Mouse (Mus musculus) stomach, embryonic 14.5 days (tissue): ENCODE measurements around the gene Lrp4. TPM values are rescaled to one million over a fixed set of nuclear protein-coding genes. Genes with fewer than 3 reads are reported as not detected.

Experiments used
- ATAC-seq: fragments of 200-750 bp; cut with Nextera tagmentation; 2 replicates; pipeline ENCODE4 v1.8.0; 2017; ENCODE audit warnings: low read depth, moderate TSS enrichment; ENCODE audit not compliant: insufficient number of reproducible peaks, insufficient read depth, low FRiP score
- H3K27ac ChIP-seq: fragments of 300-500 bp; sonication (generic); 2 replicates; pipeline ENCODE4 v1.5.1; 2014; ENCODE audit warnings: mild to moderate bottlenecking, low read length, moderate library complexity, mixed read lengths
- H3K27me3 ChIP-seq: fragments of 300-500 bp; sonication (generic); 2 replicates; pipeline ENCODE4 v1.6.1; 2014; ENCODE audit warnings: low read length, control low read depth, mixed read lengths; ENCODE audit not compliant: control insufficient read depth, insufficient read depth
- H3K36me3 ChIP-seq: fragments of 300-500 bp; sonication (generic); 2 replicates; pipeline ENCODE4 v1.6.1; 2014; ENCODE audit warnings: mild to moderate bottlenecking, control low read depth, low read length, moderate library complexity, mixed read lengths; ENCODE audit not compliant: control insufficient read depth, insufficient read depth
- H3K4me1 ChIP-seq: fragments of 300-500 bp; sonication (generic); 2 replicates; pipeline ENCODE4 v1.6.1; 2014; ENCODE audit warnings: low read length, control low read depth, mixed read lengths; ENCODE audit not compliant: control insufficient read depth, insufficient read depth
- H3K4me2 ChIP-seq: fragments of 300-500 bp; sonication (generic); replicated peaks from 2 replicates; pipeline ENCODE4 v1.6.1; 2014; ENCODE audit warnings: low read depth, low read length, control low read depth
- H3K4me3 ChIP-seq: fragments of 300-500 bp; sonication (generic); 2 replicates; pipeline ENCODE4 v1.5.1; 2014; ENCODE audit warnings: low read depth, low read length, control low read depth
- H3K9ac ChIP-seq: fragments of 300-500 bp; sonication (generic); replicated peaks from 2 replicates; pipeline ENCODE4 v1.6.1; 2014; ENCODE audit warnings: low read depth, mild to moderate bottlenecking, control low read depth, low read length, moderate library complexity, mixed read lengths
- H3K9me3 ChIP-seq: fragments of 300-500 bp; sonication (generic); 2 replicates; pipeline ENCODE4 v1.6.1; 2016; ENCODE audit warnings: low read depth, low read length, control low read depth; ENCODE audit not compliant: control insufficient read depth
- WGBS: fragments of 180-500 bp; shearing (Covaris S2); extraction: QIAGEN DNeasy Blood & Tissue Kit; methylation state at CpG from one replicate; pipeline ENCODE4 v1.1.7; 2014; 5-methylcytosine and 5-hydroxymethylcytosine counted together
- polyA plus RNA-seq: library from polyadenylated mRNA; unstranded; fragments of >200 nt; fragmentation: Nextera tagmentation; extraction: Ambion mirVana; gene quantifications from 2 replicates; pipeline ENCODE4 v1.2.1, GENCODE M21; 2014

Lrp4 gene
- polyA plus RNA-seq, result 5.2 and 5.9 TPM in 2 replicates

GRCm38 (mm10) chr2:91457259-91457655, at the start of gene Lrp4:
TSS of gene Lrp4 (plus strand) at chr2:91457511.
- Histone ChIP-seq H3K4me3 (peak within 1 kb of the TSS; percentile 88), H3K4me1 (peaks cover 15% of the 10 kb centered on the region; the same call in 1 of the 2 replicates), H3K36me3 (no peaks in the 10 kb centered on the region), H3K9ac (peak within 1 kb of the TSS; percentile 81), H3K27me3 (no peaks in the 10 kb centered on the region), H3K9me3 (no peaks in the 10 kb centered on the region), H3K4me2 (peak within 1 kb of the TSS; percentile 89), H3K27ac (peak within 1 kb of the TSS; percentile 92)
- WGBS, result under 1% methylated on average over 21 of the region's 36 CpGs
- peak; percentile 73 for ATAC-seq

DNA sequence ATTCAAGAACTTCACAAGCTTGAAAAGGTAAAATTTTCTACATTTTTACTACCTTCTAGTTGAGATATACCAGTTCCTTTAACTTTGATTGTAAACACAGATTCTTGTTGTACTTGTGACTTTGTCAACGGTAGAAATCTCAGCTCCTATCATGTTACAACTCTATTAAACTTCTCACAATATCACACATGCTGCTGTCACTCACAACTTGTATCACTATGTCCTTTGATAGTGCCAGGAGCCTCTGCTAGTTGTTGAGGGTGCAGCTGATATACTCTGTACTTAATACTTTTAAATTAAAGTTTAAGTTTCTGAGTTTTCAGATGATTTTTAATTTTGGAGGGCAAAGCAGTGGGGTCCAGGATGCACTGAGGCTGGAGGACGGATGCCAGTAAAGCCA, 49.3 kb upstream of the Lrp4 start:
- H3K36me3 ChIP-seq, result no peaks in the 10 kb centered on the region
- no peaks in the 10 kb centered on the region for H3K27me3 ChIP-seq
- 81% methylated on average over 2 of the region's 2 CpGs for WGBS
- ATAC-seq, result no peak
- H3K9ac ChIP-seq, result no peak overlapping the region
- H3K27ac ChIP-seq, result no peak overlapping the region
- no peak overlapping the region for H3K4me2 ChIP-seq
- H3K4me1 ChIP-seq, result no peaks in the 10 kb centered on the region
- H3K4me3 ChIP-seq, result no peak overlapping the region
- no peaks in the 10 kb centered on the region for H3K9me3 ChIP-seq

DNA sequence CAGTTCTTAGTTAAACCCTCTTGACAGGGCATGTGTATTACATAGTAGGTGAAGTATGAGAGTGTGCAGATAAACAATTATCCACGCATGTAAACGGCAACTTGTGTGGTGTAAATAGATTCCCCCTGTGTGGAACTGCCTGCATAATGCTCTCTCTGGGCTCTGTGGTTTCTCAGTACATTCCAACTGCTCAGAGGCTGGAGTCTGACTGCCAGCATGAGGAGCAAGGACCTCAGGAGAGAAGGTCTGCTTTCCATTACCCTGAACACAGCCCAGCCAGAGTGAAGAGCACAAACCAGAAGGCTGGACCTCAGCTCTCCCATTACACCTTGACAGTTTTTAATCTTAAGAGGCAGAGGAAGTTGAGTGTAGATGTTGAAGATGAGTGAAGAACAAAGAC, 45.8 kb upstream of the Lrp4 start:
- Histone ChIP-seq H3K9me3 (no peaks in the 10 kb centered on the region), H3K4me2 (no peak overlapping the region), H3K27me3 (no peaks in the 10 kb centered on the region), H3K4me3 (no peak overlapping the region), H3K9ac (no peak overlapping the region), H3K27ac (no peak overlapping the region), H3K4me1 (no peaks in the 10 kb centered on the region), H3K36me3 (no peaks in the 10 kb centered on the region)
- WGBS, result 59% methylated on average over 2 of the region's 2 CpGs
- ATAC-seq, result no peak

GRCm38 (mm10) chr2:91412361-91412760, 45.0 kb upstream of the Lrp4 start:
- Histone ChIP-seq H3K27me3 (no peaks in the 10 kb centered on the region), H3K36me3 (no peaks in the 10 kb centered on the region), H3K4me1 (no peaks in the 10 kb centered on the region), H3K4me3 (no peak overlapping the region), H3K4me2 (no peak overlapping the region), H3K9me3 (no peaks in the 10 kb centered on the region), H3K9ac (no peak overlapping the region), H3K27ac (no peak overlapping the region)
- 61% methylated on average over 5 of the region's 5 CpGs for WGBS
- no peak for ATAC-seq

DNA sequence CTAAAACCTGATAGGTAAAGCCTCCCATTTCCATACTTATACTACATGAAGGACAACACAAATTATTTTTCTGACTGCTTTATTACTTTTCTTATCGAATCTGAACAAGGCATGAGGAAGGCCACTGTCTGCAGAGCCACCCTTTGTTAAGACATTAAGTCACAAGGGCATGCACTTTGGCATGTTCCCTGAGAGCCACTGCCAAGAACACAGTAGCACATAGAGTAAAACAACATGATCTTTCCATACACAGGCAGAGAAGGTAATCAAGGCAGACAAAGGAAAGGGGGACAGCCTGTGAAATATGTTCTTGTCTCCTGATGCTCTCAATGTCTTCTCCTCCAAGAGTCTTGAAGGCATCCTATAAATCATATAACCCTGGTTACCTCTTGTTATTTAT, 43.5 kb upstream of the Lrp4 start:
- H3K27ac ChIP-seq, result no peak overlapping the region
- H3K4me2 ChIP-seq, result no peak overlapping the region
- no peaks in the 10 kb centered on the region for H3K9me3 ChIP-seq
- H3K36me3 ChIP-seq, result no peaks in the 10 kb centered on the region
- no peaks in the 10 kb centered on the region for H3K27me3 ChIP-seq
- no peak overlapping the region for H3K9ac ChIP-seq
- WGBS, result 94% methylated on average over 1 of the region's 1 CpGs
- no peak for ATAC-seq
- no peaks in the 10 kb centered on the region for H3K4me1 ChIP-seq
- no peak overlapping the region for H3K4me3 ChIP-seq

GRCm38 (mm10) chr2:91421641-91422040, 35.7 kb upstream of the Lrp4 start:
- Histone ChIP-seq H3K9me3 (no peaks in the 10 kb centered on the region), H3K27me3 (no peaks in the 10 kb centered on the region), H3K4me1 (no peaks in the 10 kb centered on the region), H3K4me3 (no peak overlapping the region), H3K4me2 (no peak overlapping the region), H3K27ac (no peak overlapping the region), H3K9ac (no peak overlapping the region), H3K36me3 (no peaks in the 10 kb centered on the region)
- whole genome bisulfite sequencing, result 86% methylated on average over 5 of the region's 5 CpGs
- no peak for ATAC-seq

GRCm38 (mm10) chr2:91424061-91424720, 33.1 kb upstream of the Lrp4 start:
- ATAC-seq, result no peak

GRCm38 (mm10) chr2:91426321-91426720, 31.0 kb upstream of the Lrp4 start:
- Histone ChIP-seq H3K9me3 (no peaks in the 10 kb centered on the region), H3K27ac (no peak overlapping the region), H3K4me1 (peaks cover 15% of the 10 kb centered on the region), H3K4me2 (no peak overlapping the region), H3K4me3 (no peak overlapping the region), H3K27me3 (no peaks in the 10 kb centered on the region), H3K9ac (no peak overlapping the region), H3K36me3 (no peaks in the 10 kb centered on the region)
- no peak for ATAC-seq
- WGBS, result 77% methylated on average over 1 of the region's 1 CpGs

More at GRCm38 (mm10) chr2:91424061-91424720, 33.1 kb upstream of the Lrp4 start:
- 85% methylated on average over 7 of the region's 7 CpGs for WGBS
- no peaks in the 10 kb centered on the region for H3K36me3 ChIP-seq
- no peaks in the 10 kb centered on the region for H3K4me1 ChIP-seq
- H3K9ac ChIP-seq, result no peak overlapping the region
- no peak overlapping the region for H3K4me3 ChIP-seq
- H3K27ac ChIP-seq, result no peak overlapping the region
- no peaks in the 10 kb centered on the region for H3K27me3 ChIP-seq
- H3K9me3 ChIP-seq, result no peaks in the 10 kb centered on the region
- H3K4me2 ChIP-seq, result no peak overlapping the region

DNA sequence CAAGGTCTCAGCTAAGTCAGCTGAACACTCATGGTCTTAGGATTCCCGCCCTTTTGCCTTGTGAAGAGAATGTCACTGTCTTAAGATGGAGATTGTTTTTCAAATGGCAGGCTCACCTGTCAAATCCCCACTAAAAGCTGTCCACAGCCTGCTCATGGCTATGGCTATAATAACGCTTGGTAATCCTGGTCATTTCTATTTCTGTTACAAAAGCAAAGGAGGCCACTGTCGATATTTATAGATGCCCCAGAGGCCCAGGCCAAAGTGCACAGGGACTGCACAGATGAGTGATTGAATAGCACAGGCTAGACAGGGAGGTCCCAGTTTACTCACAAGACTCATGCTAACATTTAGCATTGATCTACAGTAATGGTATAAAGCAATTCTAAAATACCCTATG, 28.2 kb upstream of the Lrp4 start:
- Histone ChIP-seq H3K4me1 (peaks cover 15% of the 10 kb centered on the region), H3K36me3 (no peaks in the 10 kb centered on the region), H3K9me3 (no peaks in the 10 kb centered on the region), H3K4me2 (no peak overlapping the region), H3K27me3 (no peaks in the 10 kb centered on the region), H3K27ac (no peak overlapping the region), H3K9ac (no peak overlapping the region), H3K4me3 (no peak overlapping the region)
- ATAC-seq, result no peak
- 88% methylated on average over 3 of the region's 3 CpGs for WGBS
